Mouse (Mus musculus): ENCODE results near the gene Naa35.
A peak's percentile ranks its signal among the peaks of the same experiment; 100 is the strongest.
"Not testable (repeated sequence)": the region's sequence is repeated elsewhere in the genome, so short reads cannot be mapped to it uniquely, and the experiment has no call there.

Naa35 gene

DNA sequence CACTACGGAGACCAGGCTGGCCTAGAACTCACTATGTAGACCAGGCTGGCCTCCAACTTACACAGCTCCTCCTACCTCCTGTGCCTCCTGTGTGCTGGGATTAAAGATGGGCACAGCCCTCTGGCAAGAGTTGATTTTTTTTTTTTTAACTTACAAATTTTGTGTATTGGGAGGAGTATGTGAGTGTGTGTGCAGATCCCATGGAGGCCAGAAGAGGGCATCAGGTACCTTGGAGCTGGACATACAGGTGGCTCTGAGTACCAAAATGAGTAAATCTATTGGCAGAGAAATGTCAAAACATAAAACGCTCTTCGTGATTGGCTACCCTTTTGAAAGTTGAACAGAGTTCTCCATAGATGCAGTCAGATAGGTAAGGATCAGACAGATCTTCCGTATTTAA lies 4.1 kb upstream of the Naa35 start:
- no peak for DNase-seq (ENCODE audit: extremely low spot score)

DNA sequence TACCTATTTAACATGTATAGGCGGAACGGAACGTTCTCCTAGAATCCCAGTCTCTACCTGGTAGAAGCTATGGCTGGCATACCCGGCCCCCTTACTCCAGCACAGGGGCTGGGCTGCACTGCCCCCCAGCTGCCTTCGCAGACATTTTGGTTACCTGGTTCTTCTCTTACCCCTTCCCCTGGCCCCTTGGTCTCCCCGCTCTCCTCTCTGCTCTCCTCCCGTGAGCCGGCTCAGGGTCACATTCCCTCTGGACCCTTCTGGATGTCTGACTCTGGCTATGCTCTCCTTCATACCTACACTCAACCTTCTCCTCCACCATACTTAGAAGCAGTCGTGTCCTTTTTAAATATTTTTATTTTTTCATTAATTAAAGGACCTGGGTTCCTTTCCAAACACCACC lies 578 bp upstream of the Naa35 start:
- peak; percentile 55 for DNase-seq (ENCODE audit: extremely low spot score)

DNA sequence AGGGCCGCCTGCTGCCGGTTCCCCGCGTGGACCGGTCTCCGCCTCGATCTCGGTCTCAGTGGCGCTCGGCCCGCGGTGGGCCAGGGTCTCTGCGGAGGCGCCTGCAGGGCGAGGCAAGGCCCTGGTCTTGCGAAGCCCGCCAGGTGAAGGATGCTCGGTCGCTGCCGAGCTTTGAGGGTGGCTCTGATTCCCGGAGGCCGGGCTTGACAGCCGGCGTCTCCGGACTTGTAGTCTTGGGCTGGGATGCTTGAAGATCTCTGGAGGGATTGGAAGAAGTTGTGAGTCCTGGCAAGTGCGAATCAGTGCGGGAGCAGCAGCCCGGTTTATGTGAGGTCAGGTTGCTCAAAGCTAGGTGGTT lies 568 bp downstream of the Naa35 start:
- no peak for DNase-seq (ENCODE audit: extremely low spot score)

DNA sequence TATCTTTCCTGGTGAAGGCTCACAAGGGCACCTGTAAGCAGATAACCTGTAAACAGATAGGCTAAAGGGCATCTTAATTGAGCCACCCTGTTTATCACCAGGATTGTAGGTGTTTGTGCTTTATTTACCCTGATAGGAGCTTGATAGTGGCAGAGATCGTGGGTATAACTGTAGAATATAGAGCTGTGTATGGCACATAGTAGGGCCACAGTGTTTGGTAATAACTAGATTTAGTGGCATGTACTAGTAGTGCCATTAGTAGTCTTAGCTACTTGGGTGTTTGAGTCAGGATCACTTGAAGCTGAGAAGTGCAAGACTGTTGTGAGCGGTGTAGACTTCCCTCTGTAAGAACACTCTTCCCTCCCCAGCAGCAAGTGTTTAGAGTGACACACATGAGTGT lies 2.1 kb downstream of the Naa35 start:
- DNase-seq (ENCODE audit: extremely low spot score): no peak

DNA sequence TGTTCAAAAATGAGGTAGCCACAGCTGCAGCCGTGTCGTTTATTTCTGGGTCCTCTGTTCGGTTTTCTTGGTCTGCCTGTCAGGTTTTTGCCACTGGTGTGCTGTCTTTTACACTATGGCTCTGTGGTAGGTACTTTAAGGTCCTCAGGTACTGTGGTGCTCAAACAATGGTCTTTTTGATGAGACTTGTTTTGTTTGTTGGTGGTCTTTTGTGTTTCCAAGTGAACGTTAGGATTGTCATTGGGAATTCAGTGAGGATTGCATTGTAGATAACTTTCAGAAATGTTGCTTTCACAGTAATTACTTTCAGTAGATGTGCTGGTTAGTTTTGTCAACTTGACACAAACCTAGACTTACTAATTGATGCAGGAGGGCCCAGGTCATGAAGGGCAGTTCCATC lies 4.6 kb downstream of the Naa35 start:
- no peak for DNase-seq (ENCODE audit: extremely low spot score)

DNA sequence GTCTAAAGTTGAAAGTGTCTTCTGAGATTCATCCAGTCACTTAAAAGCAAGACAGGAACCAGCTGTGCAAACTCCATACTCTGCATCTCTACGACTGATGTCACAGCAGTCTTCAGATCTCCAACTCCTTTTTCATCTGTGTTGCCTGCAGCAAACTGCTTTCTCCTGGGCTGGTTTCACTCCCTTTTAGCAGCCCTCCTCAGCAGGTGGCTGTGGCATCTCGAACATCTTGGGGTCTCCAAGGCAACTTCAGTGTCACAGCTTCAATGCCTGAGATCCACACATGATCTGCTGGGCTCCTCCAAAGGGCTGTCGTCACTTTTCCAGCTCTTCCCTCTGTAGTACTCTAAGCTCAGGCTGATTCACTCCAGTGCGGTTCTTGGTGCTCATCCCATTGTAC lies 5.6 kb downstream of the Naa35 start:
- no peak for DNase-seq (ENCODE audit: extremely low spot score)

DNA sequence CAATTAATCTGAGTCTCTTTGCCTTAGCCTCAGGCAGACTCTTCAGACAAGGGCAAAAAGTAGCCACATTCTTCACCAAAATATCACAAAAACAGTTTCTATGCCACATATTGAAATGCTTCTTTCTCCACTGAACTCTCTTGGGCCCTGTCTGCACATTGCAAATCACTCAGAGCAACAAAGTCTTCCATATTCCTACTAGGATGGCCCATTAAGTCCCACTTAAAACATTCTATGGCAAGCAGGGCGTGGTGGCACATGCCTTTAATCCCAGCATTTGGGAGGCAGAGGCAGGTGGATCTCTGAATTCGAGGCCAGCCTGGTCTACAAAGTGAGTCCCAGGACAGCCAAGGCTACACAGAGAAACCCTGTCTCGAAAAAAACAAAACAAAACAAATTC lies 7.0 kb downstream of the Naa35 start:
- DNase-seq (ENCODE audit: extremely low spot score): not testable (repeated sequence)

DNA sequence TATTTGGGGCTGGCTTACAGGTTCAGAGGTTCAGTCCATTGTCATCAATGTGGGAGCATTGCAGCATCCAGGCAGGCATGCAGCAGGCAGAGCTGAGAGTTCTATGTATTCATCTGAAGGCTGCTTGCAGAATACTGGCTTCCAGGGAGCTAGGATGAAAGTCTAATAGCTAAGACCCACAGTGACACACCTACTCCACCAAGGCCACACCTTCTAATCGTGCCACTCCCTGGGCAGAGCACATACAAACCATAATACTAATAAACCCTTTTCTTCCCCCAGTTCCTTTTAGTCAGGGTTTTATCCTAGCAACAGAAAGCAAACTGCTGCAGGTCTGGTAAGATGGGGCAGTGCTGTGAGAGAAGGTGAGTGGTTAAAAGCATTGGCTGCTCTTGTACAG lies 7.6 kb downstream of the Naa35 start:
- DNase-seq (ENCODE audit: extremely low spot score): no peak

DNA sequence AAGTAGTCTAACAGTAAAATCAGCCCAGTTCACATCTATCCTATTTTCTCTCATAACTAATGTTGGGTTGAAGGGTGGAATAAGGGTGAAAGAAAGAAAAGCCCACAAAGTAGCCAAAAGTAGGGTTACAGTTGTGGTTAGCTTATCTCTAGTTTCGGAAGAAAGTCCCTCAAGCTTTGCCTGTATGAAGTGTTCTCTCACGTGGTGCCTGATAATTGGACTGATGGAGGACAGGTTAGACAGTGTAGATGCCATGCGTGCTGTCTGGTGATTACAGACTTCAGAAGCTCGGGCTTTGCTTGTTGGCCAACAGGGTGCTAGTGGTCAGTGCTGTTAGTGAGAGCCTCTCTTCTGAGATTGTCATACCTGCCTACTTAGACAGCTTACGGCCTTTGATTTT lies 18.0 kb downstream of the Naa35 start:
- no peak for DNase-seq (ENCODE audit: extremely low spot score)

DNA sequence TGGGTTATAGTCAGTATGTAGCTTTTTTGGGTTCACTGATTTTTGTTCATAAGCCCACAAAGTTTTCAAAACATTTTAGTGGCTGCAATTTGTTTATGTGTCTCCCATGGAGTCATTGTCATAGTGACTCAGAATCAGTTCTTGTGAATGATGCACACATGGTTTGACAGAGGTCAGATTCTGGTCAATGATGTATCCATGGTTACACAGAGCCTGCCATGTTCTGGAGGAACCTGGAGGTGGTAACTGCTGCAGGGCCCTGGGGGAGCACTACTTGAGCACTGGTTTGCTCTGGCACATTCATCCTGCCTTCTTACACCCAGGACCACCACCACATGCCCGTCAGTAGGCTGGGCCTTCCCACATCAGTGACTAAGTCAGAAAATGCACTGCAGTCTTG lies 19.5 kb downstream of the Naa35 start:
- no peak for DNase-seq (ENCODE audit: extremely low spot score)

DNA sequence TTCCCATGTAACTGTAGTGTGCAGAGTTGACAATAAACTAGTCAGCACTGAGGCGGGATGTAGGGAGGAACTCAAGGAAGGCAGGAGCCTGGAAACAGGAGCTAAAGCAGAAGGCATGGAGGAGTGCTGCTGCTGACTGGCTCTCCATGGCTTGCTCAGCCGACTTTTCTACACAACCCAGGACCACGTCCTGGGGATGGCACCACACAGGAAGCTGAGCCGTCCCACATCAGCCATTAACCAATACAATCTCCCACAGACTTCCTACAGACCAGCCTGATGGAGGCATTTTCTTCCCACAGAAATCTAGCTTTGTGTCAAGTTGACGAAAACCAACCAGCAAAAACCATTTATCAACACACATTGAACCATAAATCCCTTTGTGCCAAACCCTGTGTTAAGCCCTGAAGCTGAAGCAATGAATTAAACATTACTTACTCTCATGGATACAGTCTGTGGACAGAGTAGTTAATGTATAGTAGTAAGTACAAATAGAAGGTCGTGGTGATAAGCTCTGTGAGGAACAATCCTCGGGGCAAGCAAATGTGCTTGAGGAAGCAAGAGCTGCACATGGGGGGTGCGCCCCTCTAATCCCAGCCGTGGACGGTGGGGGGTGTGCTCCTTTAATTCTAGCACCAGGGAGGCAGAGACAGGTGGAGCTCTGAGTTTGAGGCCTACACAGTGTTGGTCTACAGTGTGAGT lies 20.3 kb downstream of the Naa35 start:
- DNase-seq (ENCODE audit: extremely low spot score): no peak

DNA sequence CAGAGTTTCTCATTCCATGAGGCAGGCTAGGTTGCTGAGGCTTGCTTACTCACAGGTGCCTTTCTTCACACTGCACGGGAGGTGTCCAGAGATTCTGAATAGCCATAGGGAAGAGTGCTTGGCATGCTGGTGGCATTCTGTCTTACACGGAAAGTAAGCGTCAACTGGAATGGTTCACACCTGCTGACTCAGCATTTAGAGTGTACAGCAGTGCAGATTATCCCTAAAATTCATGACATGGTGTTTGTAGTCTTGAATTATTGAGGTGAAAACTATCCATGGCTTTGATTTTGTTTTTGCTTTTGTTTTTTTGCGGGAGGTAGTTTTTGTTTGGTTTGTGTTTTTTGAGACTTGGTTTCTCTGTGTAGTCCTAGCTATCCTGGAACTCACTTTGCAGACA lies 24.8 kb downstream of the Naa35 start:
- DNase-seq (ENCODE audit: extremely low spot score): no peak

DNA sequence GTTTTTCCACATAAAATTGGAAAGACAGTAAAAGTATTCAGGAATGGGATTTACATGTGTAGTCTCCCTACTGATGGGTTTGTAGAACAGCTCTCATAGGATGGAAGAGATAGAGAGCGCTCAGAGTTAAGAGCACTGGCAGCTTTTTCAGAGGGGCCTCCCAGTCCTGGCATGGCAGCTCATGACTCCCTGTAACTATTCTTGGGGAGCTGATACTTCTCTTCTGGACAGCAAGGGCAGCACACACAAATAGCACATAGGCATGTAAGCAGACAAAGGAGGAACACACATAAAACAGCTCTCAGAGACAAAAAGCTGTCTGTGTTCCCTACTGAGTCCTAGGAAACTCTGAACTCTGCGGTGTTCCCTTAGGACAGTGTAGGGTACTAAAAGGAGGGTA lies 25.4 kb downstream of the Naa35 start:
- DNase-seq (ENCODE audit: extremely low spot score): no peak

DNA sequence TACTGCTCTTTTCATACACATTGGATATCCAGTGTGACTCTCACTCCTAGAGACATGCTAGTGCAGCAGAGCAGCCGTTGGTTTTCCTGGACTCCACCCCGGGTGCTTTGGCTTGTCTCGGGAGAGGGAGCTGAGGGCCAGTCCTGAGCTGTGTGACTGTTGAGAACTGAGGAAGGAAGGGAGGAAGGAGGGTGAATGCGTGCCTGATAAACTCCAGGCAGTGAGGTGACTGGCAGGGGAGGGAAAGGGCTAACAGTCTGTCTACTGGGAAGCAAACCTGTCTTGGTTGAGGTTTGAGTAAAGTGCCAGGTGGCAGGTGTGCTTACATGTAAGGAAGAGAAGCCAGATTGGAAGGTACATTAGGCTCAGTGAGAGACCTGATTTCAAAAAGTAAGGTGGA lies 28.8 kb downstream of the Naa35 start:
- DNase-seq (ENCODE audit: extremely low spot score): no peak

DNA sequence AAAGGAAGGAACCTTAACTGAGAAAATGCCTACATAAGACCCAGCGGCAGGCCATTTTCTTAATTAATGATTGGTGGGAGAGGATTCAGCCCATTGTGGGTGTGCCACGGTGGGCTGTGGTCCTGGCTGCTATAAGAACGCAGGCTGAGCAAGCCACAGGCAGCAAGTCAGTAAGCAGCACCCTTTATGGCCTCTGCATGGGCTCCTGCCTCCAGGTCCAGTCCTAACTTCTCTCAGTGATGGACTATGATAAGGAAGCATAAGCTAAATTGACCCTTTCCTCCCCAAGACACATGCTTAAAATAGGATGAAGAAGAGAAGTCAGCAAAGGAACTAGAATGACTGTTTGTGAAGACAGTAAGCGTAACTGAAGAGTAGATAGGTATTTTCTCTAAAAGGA lies 30.1 kb downstream of the Naa35 start:
- no peak for DNase-seq (ENCODE audit: extremely low spot score)

DNA sequence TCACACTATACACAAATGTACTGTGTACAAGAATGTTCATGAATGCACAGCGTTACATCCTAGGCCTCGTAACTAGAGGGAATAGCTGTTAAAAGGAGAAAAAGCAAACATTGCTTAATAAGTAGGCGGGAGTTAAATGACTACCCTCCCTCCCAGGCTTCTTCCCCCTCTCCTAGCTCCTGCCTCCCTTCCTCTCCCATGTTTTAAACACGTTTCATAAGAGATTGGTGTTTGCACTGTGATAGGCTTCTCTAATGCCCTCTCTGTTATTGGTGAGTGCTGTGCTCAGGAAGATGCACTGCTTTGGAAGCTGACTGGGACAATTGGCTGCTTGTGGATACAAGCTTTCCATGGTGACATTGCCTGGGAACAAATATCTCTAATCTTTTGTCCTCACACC lies 30.5 kb downstream of the Naa35 start:
- DNase-seq (ENCODE audit: extremely low spot score): no peak

DNA sequence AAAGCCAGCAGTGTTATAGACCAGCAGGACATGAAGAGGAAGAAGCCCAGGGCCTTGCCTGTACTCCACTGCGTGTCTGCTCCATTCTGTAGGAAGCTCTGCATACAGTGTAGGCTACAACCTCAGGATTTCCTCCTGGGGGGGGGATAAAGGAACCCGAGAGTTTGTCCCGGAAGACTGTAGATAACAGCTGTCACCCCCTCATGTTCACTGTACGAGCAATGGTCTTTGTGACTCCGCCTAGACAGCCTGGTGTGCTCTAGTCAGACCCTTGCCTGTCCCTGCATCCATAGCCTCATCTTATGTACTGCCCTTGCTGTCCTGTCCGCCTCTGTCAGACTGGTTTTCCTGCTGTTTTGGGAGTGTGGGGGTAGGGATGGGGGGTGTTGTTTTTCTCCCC lies 33.4 kb downstream of the Naa35 start:
- DNase-seq (ENCODE audit: extremely low spot score): no peak

DNA sequence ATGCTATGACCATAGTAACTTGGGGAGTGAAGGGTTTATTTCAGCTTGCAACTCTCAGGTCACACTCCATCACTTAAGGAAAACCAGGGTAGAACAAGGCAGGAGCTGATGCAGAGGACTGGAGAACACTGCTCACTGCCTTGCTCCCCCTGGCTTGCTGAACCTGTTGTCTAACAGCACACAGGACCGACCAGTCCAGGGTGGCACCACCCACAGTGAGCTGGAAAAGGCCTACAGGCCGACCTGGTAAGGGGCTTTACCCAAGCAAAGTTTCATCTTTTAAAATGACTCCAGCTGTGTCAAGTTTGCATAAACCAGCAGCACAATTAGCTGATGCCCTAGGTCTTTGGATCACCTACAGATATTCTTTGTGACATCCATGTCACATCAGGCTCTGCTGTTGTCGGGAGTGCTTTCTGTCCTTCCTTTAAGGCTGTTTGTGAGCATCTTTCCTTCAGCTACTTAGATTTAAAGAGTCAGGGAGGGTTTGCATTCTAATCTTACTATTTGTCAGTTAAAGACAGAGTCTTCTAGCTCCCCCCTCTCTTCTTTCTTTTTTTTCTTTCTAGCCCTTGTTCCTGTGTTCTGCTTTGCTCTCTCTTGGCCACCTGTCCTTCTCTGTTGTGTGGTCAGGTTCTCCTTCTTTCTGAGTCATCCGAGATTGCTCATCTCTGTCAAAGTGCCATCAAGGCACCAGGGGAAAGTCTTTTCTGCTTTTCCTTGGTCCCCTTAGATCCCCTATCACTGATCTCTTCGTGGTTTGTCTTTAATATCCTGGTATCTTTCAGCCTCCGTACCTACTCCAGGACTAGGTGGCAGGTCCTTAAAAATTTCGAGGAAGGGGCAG lies 36.8 kb downstream of the Naa35 start:
- DNase-seq (ENCODE audit: extremely low spot score): no peak

DNA sequence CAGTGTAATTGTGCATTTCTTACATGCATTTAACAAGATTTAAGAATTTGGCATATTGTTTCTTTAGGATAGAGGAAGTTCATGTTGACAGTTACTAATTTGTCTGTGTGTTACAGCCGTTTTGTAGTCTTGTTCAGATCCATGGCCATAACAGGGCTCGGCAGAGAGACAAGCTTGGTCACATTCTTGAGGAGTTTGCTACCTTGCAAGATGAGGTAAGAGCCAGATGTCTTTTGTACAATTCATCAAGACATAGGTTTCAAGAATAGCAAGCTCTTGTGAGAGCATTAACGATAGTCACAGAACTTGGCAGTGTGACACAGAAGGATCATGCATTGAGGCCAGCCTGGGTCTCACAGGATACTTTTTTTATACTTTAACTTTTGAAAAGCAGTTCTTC lies 39.3 kb downstream of the Naa35 start:
- no peak for DNase-seq (ENCODE audit: extremely low spot score)

DNA sequence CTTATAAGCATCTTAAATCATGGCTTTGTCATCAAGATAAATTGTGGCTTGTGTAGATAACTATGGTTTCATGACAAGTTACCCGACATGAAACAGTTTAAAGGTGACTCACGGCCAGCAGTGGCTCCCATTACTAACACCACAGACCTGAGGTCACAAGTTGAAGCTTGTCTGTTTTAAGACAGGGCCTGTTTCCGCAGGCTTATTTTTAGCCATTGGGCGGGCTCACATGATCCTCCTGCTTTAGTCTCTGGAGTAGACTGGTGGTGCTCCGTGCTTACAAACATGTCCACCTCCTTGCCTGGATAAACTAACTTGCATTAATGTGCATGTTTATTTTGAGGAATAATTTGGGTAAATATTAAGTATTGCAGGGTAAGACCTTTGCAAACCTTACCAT lies 39.8 kb downstream of the Naa35 start:
- DNase-seq (ENCODE audit: extremely low spot score): no peak

DNA sequence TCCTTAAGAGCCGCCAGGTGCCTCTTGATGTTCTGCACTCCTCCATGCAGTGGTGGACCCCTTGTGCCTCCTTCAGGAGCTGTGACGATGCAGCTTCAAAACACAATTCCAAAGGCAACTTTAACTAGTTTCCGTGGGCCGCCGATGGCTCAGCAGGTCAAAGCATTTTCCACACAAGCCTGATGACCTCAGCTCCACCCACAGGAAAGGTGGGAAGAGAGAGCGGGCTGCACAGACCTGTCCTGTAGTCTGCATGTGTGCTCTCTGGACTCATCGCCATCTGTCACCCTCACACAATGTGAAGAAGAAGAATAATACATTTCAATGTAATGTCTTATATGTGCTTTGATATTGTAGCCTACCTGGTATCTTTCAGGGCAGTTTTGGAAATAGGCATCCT lies 41.7 kb downstream of the Naa35 start:
- no peak for DNase-seq (ENCODE audit: extremely low spot score)

DNA sequence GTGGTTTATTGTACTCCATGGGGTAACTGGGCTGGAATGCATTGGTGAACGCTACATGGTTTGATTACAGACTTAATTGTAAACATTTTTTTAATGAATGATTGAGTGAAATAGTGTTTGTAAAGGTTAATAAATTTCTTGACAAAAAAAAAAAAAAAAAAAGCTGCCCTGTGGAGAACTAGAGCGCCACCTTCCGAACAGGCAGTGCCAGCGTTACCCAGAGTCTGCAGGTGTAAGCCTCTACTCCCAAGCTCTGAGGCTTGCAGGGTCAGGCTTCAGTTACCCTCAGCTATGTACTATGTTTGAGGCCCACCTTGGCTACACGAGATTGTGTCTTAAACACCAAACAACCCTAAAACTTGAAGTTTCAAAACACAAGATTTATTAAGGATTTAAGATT lies 49.6 kb downstream of the Naa35 start:
- DNase-seq (ENCODE audit: extremely low spot score): no peak

DNA sequence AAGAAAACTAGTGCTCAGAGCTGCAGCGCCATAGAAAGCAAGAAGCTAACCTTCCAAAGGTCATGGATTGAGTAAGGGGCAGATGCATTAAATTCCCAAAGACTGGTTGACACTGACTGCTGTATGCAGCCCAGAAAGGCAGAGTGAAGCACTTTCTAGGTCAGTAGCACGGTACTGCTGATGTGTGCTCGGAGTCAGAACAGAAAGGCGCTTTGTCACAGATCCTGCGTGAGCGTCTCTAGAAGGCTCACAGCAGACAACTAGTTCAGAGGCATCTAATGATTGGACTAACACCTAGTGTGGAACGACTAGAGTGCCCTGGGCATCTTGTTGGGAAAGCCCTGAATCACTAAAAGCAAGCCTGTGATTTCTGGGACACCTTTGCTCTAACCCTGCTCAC lies 52.7 kb downstream of the Naa35 start:
- DNase-seq (ENCODE audit: extremely low spot score): no peak
